Mouse (Mus musculus): ENCODE data around the gene Olfr955. TPM values are rescaled to one million over a fixed set of nuclear protein-coding genes. Genes with fewer than 3 reads are reported as not detected.

Gene Olfr955
- total RNA-seq (2022): not detected

DNA sequence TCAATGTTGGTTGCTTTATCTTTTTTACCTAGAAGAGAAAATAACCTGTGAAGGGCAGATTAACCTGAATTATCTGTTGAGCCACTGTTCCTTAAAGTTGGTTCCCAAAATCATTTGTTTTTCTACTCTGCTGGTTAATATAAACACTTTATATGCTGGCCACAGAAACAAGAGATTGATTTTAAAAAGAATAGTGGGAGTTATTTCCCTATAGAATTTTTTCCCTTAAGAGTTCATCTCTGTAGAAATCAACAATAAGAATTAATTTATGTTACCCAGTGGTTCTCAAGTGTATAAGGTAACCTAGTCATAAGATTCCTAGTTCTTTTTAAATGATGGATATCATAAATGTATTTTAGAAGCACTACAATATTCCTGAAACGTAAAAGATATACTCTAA lies at the start of gene Olfr955:
TSS of gene Olfr955 (minus strand) at position 101 of the 400 bp plus-strand sequence.
- DNase-seq (ENCODE audit: low spot score in 2 of 2): no peak

DNA sequence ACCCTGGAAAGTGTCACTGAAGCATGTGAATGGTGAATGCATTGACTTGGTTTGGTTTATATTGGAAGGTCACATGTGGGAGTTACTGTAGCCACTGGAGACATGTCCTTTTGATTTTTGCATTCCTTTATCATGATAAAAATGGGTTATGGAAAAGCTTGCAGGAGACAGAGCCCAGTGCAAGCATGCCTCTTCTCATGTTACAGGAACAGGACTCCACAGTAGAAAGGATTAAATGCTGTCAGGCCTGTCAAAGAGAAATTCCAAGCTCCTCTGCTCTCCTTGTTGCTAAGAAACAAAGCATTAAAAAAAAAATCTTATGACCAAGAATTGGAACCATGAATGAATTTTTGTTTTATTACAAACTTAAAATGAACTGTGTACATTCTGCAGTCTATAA lies 46.9 kb upstream of the Olfr955 start:
- DNase-seq (ENCODE audit: low spot score in 2 of 2): no peak

DNA sequence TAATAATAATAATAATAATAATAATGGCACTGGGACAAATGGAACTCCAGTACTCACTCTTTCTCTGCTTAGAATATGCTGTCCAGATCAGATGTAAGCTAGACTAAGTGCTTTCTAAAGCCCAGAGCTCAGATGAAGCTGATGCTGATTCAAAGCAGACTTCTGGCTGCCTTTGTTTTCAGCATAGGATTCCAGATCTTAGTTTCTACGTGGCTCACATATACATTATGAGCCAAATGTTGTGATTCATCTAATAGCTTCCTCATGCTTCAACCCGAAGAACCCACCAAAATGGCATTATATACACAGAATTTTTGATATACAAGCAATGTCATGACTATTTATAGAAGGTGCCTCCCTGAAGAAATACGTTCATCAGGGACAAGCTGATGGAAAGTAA lies 43.8 kb upstream of the Olfr955 start, which contains the start of gene Olfr957:
TSS of gene Olfr957 (minus strand) at position 279 of the 400 bp plus-strand sequence.
- DNase-seq (ENCODE audit: low spot score in 2 of 2): no peak

DNA sequence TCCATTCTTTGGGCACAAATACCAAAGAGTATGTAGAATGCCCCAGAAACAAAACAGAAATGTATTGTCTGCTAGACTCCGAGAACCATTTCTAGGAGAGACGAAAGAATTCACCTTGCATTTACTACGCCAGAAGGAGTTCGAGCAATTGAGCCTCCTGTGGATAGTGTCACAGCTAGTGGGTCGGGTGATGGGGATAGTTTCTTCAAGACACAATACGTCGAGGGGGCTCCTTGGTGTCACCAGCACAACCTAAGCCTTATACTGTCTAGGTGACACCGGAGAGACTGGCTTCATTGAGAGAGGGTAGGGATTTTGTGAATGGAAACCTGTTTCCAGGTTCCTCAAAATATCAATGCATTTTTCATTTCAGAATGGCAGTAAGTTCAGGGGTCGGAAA lies 37.7 kb upstream of the Olfr955 start:
- DNase-seq (ENCODE audit: low spot score in 2 of 2): no peak

DNA sequence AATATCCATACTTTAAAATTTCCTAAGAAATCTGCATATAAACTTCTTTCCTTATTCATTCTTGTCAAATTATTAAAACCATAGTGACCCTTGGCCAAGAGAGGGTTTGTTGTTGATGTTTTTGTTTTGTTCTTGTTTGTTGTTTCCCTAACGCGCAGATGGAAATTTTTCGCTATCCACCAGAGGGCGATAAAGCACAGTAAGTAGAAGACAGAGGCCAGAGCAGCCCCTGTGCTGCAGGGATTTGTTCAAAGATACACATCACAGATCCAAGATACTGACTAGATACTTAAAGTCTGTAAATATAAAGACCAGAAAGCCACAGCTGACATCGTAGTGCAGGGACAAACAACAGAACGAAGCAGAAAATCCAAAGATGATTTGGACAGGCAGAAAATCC lies 37.3 kb upstream of the Olfr955 start:
- peak; percentile 11 to 13 for DNase-seq (ENCODE audit: low spot score in 2 of 2)

DNA sequence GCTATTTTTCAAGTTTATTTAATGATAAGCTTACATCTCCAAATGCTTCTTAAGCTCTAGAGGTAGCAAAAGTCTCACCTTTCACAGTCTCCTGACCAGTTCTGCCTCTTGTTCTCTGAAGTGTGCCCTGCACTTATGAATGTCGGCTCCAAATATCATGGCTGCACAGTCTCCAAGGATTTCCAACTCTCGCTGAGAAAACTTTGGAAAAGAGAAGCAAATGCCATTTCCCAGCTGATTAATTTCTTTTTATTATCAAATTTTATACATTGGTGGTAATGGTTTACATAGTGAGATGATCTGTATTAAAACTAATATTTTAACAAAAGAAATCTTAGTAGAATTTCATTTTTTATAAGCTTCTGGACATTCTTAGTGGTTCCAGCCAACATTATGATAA lies 22.2 kb upstream of the Olfr955 start, which contains the start of gene Olfr44:
TSS of gene Olfr44 (minus strand) at position 101 of the 400 bp plus-strand sequence.
- no peak for DNase-seq (ENCODE audit: low spot score in 2 of 2)

DNA sequence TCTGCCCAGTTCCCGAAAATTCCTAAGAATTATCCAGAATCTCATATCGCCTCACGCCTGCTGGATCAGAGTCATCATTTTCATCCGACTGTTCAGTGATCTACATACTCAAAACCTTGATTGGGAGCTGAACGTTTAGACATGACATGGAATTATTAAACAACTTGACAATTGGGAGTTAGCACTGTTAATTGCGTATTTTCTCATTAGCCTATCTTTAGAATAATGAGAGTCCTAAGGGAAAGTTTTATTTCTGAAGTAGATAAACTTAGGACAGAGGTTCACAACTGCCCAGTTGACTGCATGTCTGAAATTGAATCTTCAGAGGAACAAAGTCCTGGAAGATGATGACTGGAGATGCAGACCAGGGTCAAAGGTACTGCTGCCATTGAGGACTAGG lies 15.3 kb downstream of the Olfr955 start, which contains the start of gene Olfr954:
TSS of gene Olfr954 (plus strand) at position 301 of the 400 bp plus-strand sequence.
- DNase-seq (ENCODE audit: low spot score in 2 of 2): no peak

DNA sequence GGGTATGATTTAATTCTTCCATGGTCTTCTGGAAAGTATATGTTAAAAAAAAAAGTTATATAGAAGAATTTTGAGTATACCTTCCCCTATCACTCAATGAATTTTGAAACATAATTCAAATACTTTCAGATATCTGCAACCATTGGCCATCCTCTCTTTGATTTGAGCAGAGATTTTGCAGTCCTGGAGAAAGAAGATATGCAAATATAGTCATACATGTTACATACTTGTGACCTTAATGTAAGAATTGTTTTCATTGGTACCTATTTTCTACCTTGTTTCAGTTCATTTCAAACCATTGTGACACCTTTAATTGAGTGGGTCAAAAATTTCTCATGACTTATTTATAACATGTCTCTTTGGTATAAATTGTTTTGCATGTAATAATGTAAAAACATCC lies 44.7 kb downstream of the Olfr955 start, which contains the start of gene Olfr952:
TSS of gene Olfr952 (minus strand) at position 101 of the 400 bp plus-strand sequence.
- no peak for DNase-seq (ENCODE audit: low spot score in 2 of 2)

Other genes starting within 250 kb of the Olfr955 start
- not detected for gene Olfr1537, start 221.9 kb downstream of the Olfr955 start, total RNA-seq (2022)
- not detected for gene Olfr945, start 195.1 kb downstream of the Olfr955 start, total RNA-seq (2022)
- gene Olfr948, start 145.9 kb downstream of the Olfr955 start, total RNA-seq (2022): not detected
- not detected for gene Olfr951, start 84.5 kb downstream of the Olfr955 start, total RNA-seq (2022)
- not detected for gene Olfr952, start 44.8 kb downstream of the Olfr955 start, total RNA-seq (2022)
- not detected for gene Olfr954, start 15.2 kb downstream of the Olfr955 start, total RNA-seq (2022)
- gene Olfr44, start 22.1 kb upstream of the Olfr955 start, total RNA-seq (2022): not detected
- not detected for gene Olfr957, start 43.9 kb upstream of the Olfr955 start, total RNA-seq (2022)
- gene Olfr958, start 82.1 kb upstream of the Olfr955 start, total RNA-seq (2022): not detected
- gene Olfr959, start 103.6 kb upstream of the Olfr955 start, total RNA-seq (2022): not detected
- gene AW551984, start 132.5 kb upstream of the Olfr955 start, total RNA-seq (2022): 1 to 10 TPM; 2.6 to 9.4 (median 6.5) TPM
- gene Olfr148, start 138.7 kb upstream of the Olfr955 start, total RNA-seq (2022): not detected
- gene Olfr960, start 149.4 kb upstream of the Olfr955 start, total RNA-seq (2022): not detected
- not detected for gene Olfr961, start 173.1 kb upstream of the Olfr955 start, total RNA-seq (2022)
- not detected for gene Olfr963, start 195.3 kb upstream of the Olfr955 start, total RNA-seq (2022)
- not detected for gene Olfr149, start 235.2 kb upstream of the Olfr955 start, total RNA-seq (2022)
- gene Olfr965, start 239.4 kb upstream of the Olfr955 start, total RNA-seq (2022): not detected